Mouse (Mus musculus) forebrain, embryonic 13.5 days (tissue): ENCODE results near the gene Col4a1. TPM values are rescaled to one million over a fixed set of nuclear protein-coding genes. Genes with fewer than 3 reads are reported as not detected.
A peak's percentile ranks its signal among the peaks of the same experiment; 100 is the strongest.

Source experiments
- ATAC-seq: fragments of 200-750 bp; cut with Nextera tagmentation; 2 replicates; pipeline ENCODE4 v1.8.0; 2017
- H3K27ac ChIP-seq: fragments of 300-500 bp; sonication (generic); 2 replicates; pipeline ENCODE4 v1.5.1; 2015; ENCODE audit warnings: inconsistent platforms, mild to moderate bottlenecking, moderate library complexity
- H3K27me3 ChIP-seq: fragments of 300-500 bp; sonication (generic); 2 replicates; pipeline ENCODE4 v1.6.1; 2015; ENCODE audit warnings: mild to moderate bottlenecking, inconsistent platforms
- H3K36me3 ChIP-seq: fragments of 300-500 bp; sonication (generic); 2 replicates; pipeline ENCODE4 v1.6.1; 2015; ENCODE audit warnings: mild to moderate bottlenecking, inconsistent platforms; ENCODE audit not compliant: poor library complexity, severe bottlenecking
- H3K4me1 ChIP-seq: fragments of 300-500 bp; sonication (generic); 2 replicates; pipeline ENCODE4 v1.6.1; 2015; ENCODE audit warnings: inconsistent platforms
- H3K4me2 ChIP-seq: fragments of 300-500 bp; sonication (generic); 2 replicates; pipeline ENCODE4 v1.6.1; 2015; ENCODE audit warnings: inconsistent platforms, mild to moderate bottlenecking, moderate library complexity
- H3K4me3 ChIP-seq: fragments of 300-500 bp; sonication (generic); 2 replicates; pipeline ENCODE4 v1.5.1; 2015; ENCODE audit warnings: mild to moderate bottlenecking, inconsistent platforms
- H3K9ac ChIP-seq: fragments of 300-500 bp; sonication (generic); 2 replicates; pipeline ENCODE4 v1.6.1; 2015; ENCODE audit warnings: mild to moderate bottlenecking, inconsistent platforms
- H3K9me3 ChIP-seq: fragments of 300-500 bp; sonication (generic); replicated peaks from 2 replicates; pipeline ENCODE4 v1.6.1; 2016; ENCODE audit warnings: inconsistent platforms
- WGBS: fragments of 180-500 bp; shearing (Covaris S2); methylation state at CpG from one replicate; pipeline ENCODE4 v1.1.7; 2015; 5-methylcytosine and 5-hydroxymethylcytosine counted together
- polyA plus RNA-seq: library from polyadenylated mRNA; unstranded; fragments of >200 nt; fragmentation: Nextera tagmentation; extraction: Ambion mirVana; gene quantifications from 2 replicates; pipeline ENCODE4 v1.2.1, GENCODE M21; 2015

Col4a1 gene
- polyA plus RNA-seq, 1 experiment from 2014 or later = 53.5 TPM

DNA sequence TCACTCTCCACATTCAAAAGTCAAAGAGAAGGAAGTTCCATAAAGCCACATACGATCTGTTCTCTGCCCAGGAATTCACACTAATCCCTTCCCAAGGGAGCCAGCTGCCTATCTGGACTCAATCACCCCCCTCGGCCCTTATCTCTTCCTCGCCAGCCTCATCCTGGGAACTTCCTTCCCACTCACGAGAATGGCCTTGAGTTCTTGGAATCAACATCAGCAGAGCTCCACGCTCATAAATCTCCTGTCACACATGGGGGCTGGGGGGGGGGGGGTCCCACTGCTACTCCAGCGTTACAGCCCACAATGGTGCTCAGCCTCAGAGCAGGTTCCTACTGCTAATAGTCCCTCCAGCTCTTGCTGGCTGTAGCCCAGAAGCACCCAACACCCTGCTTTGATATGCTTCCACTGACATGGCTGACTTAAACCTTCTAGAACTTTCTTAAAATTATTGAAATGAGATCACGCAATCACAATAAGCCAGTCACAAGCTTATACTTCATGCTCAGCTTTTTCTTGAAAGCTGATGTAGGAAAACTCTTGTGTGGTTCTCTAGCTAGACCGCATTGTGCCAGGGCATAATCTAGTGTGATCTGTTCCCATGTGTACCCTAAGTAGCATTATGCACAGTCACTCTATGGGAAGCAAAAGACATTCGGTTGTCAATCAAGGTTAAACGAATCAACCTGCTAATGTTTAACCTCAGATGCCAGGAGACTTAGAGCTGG, 78.3 kb downstream of the Col4a1 start:
- Histone ChIP-seq H3K4me2 (no peak overlapping the region), H3K27ac (no peak overlapping the region), H3K9ac (no peak overlapping the region), H3K4me1 (no peaks in the 10 kb centered on the region), H3K9me3 (no peaks in the 10 kb centered on the region), H3K36me3 (no peaks in the 10 kb centered on the region), H3K27me3 (no peaks in the 10 kb centered on the region), H3K4me3 (no peak overlapping the region)
- ATAC-seq = no peak
- 69% methylated on average over 10 of the region's 10 CpGs for WGBS

DNA sequence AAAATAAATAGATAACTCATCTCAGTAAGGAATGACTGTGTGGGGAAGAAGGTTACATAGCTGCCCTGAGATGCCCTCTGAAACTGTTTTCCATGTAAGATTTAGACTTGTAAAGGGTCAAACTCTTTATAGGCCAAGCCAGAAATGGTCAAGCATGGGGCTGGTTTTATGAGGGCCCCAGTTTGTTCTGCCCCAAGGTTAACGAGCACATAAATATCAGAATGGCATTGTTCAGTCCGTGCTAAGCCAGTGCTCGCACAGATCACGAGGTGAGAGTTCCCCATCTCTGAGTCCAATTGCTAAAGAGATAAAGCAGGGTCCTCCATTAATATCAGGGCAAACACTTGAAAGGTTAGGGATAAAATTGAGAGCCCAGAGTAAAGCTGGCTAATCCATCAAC, 79.6 kb downstream of the Col4a1 start:
- H3K27me3 ChIP-seq = no peaks in the 10 kb centered on the region
- H3K9ac ChIP-seq = no peak overlapping the region
- no peak for ATAC-seq
- H3K4me1 ChIP-seq = no peaks in the 10 kb centered on the region
- no peaks in the 10 kb centered on the region for H3K9me3 ChIP-seq
- H3K4me2 ChIP-seq = no peak overlapping the region
- no peak overlapping the region for H3K4me3 ChIP-seq
- WGBS = 51% methylated on average over 4 of the region's 4 CpGs
- no peak overlapping the region for H3K27ac ChIP-seq
- no peaks in the 10 kb centered on the region for H3K36me3 ChIP-seq

DNA sequence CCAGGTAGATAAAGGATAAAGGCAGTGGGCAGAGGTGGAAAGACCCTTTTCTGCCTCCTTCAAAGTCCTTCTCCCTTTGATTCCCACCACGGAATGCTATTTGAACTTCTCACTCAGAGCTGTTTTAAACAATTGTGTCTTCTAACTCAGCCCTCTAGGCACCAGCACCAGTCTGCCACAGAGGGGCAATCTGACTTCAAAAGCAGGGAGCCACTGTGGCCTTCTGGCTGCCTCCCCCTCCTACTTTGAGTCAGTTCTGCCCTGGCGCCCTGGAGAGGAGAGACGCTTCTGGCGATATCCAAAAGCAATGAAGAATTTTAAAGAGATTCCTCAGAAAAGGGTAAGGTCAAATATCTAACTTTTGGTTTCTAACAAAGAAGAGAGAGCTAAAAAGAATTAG, 82.3 kb downstream of the Col4a1 start:
- no peak for ATAC-seq
- H3K36me3 ChIP-seq = no peaks in the 10 kb centered on the region
- H3K27me3 ChIP-seq = no peaks in the 10 kb centered on the region
- peaks cover 13% of the 10 kb centered on the region; the same call in 1 of the 2 replicates for H3K4me1 ChIP-seq
- WGBS = 36% methylated on average over 4 of the region's 4 CpGs
- no peak overlapping the region for H3K27ac ChIP-seq
- H3K9ac ChIP-seq = no peak overlapping the region
- no peak overlapping the region for H3K4me2 ChIP-seq
- no peaks in the 10 kb centered on the region for H3K9me3 ChIP-seq
- H3K4me3 ChIP-seq = no peak overlapping the region

DNA sequence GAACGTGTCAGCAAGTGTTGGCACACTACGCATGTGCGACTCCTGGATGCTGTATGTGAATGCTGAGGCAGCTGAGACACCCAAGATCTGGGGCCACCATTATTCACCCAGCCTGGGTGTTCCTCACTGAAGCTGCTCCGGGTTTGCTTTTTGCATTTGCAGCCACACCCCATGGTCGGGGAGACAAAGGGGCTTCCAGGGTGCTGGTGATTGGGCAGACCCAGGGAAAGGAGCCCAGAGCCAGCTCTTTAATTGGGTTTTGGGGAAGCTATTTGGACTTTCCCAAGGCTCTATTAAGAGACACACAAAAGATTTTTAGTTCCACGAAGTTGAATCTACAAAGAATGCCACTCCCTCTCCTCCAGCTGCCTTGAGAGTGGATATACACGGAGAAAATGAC, 85.2 kb downstream of the Col4a1 start:
- peak; percentile 69 for ATAC-seq
- 0 out of 2 replicates have a peak overlapping the region, but pooled peaks have one; percentile 8 for H3K4me2 ChIP-seq
- H3K4me1 ChIP-seq = peaks cover 13% of the 10 kb centered on the region; the same call in 1 of the 2 replicates
- H3K9me3 ChIP-seq = no peaks in the 10 kb centered on the region
- 22% methylated on average over 7 of the region's 7 CpGs for WGBS
- H3K9ac ChIP-seq = no peak overlapping the region
- H3K4me3 ChIP-seq = no peak overlapping the region
- H3K27me3 ChIP-seq = no peaks in the 10 kb centered on the region
- H3K36me3 ChIP-seq = 0 out of 2 replicates have a peak, but pooled peaks cover 7% of the 10 kb centered on the region
- H3K27ac ChIP-seq = no peak overlapping the region; the same call in 1 of the 2 replicates

DNA sequence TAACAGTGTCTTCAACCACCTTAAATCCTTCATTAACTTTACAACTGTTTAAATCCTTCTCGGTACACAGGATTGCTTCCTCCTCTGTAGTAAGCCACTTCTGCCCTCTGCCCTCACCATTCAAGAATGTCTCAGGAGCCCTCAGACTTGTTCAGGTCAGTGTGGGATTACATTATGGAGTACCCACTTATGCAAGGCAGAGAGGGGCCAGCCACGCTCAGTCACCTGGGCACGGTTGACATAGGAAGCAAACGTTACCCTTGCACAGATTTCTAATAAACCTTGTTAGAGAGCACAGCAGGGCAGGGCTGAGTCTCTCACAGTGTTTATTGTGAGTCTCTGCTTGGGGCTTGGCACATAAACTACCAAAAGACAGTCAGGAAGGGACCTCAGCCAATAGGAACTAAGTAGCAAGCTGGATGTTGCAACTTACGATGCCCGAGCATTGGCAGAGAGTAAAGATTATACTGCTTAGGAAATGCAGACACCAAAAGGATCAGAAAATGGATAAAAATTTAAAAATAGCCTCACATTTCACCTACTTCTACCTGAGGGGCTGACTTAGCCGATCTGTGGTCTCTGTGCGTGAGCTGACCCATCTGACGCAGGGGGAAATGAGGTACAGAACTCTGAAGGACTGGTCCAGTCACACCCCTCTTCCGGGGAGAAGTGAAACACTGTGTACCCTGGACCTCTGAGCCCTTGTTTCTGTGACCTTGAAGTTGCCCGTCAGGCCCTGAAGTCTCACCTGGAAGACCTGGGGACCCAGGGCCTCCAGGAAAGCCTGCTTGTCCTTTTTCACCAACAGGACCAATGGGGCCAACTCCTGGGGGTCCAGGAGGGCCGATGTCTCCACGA, 86.8 kb downstream of the Col4a1 start:
- Histone ChIP-seq H3K4me3 (no peak overlapping the region), H3K27me3 (no peaks in the 10 kb centered on the region), H3K9me3 (no peaks in the 10 kb centered on the region), H3K4me2 (no peak overlapping the region), H3K9ac (no peak overlapping the region), H3K4me1 (peaks cover 13% of the 10 kb centered on the region; the same call in 1 of the 2 replicates), H3K36me3 (0 out of 2 replicates have a peak, but pooled peaks cover 7% of the 10 kb centered on the region), H3K27ac (no peak overlapping the region)
- no peak for ATAC-seq
- WGBS = 84% methylated on average over 13 of the region's 13 CpGs

DNA sequence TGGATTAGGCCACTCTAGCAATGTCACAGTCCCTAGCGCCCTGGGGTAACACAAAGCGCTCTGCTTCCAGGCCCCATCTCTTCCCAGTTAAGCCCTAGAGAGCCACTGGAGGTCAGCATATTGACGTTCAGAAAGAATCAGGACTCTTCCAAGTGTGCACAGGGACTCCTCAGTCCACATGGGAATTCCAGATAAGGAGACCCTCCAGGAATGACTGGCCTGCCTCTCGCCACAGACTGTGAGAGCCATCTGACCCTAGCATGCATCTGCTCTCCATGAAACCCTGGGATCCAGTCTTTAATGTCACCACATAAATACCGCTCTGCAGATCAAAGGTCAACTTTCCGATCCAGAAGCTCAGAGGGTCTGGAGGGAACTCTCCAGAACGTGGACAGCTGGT, 88.4 kb downstream of the Col4a1 start:
- WGBS = 82% methylated on average over 7 of the region's 7 CpGs
- H3K27ac ChIP-seq = no peak overlapping the region
- H3K4me1 ChIP-seq = peaks cover 13% of the 10 kb centered on the region; the same call in 1 of the 2 replicates
- H3K36me3 ChIP-seq = 0 out of 2 replicates have a peak, but pooled peaks cover 7% of the 10 kb centered on the region
- H3K9me3 ChIP-seq = no peaks in the 10 kb centered on the region
- no peak for ATAC-seq
- no peak overlapping the region for H3K4me3 ChIP-seq
- H3K4me2 ChIP-seq = no peak overlapping the region
- H3K27me3 ChIP-seq = no peaks in the 10 kb centered on the region
- H3K9ac ChIP-seq = no peak overlapping the region

DNA sequence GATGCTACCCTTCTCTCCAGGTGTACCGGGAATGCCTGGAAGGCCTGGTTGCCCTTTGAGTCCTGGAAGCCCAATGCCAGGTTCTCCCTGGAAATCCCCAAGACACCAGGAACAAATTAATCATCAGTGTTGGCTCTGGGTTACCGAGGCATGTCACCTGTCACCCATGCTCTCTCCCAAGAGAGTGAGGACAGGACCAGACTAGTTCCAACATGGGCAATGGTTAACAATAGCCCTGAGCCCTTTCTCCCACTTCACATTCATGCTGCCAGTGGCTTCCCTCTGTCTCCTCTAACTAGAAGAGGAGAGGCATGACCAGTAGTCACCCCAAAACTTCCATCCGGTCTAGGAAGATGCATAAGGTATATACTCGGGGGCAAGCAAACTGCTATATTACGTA, 91.3 kb downstream of the Col4a1 start:
- no peaks in the 10 kb centered on the region for H3K9me3 ChIP-seq
- no peaks in the 10 kb centered on the region for H3K27me3 ChIP-seq
- ATAC-seq = no peak
- H3K4me2 ChIP-seq = no peak overlapping the region
- 93% methylated on average over 5 of the region's 5 CpGs for WGBS
- 0 out of 2 replicates have a peak, but pooled peaks cover 3% of the 10 kb centered on the region for H3K4me1 ChIP-seq
- H3K9ac ChIP-seq = no peak overlapping the region
- no peak overlapping the region for H3K27ac ChIP-seq
- H3K36me3 ChIP-seq = 0 out of 2 replicates have a peak, but pooled peaks cover 10% of the 10 kb centered on the region
- no peak overlapping the region for H3K4me3 ChIP-seq

DNA sequence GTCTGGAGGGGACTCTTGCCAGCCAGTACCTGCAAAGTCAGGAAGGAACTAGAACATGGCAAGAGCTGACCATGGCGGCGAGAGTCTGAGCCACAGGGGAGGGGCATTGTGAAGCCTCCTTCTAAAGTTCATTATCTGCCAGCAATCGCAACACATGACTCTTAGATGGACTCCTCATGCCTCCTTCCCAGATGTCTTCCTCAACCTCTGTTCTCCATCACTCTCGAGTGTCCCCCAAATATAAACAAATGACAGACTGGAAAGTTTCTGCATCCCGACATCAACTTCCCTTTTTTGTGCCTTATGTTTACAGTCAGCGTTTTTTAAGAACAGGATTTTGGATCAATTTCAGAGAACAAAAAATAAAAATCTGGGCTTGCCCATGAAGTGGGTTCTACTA, 93.3 kb downstream of the Col4a1 start:
- no peak for ATAC-seq
- H3K9me3 ChIP-seq = no peaks in the 10 kb centered on the region

DNA sequence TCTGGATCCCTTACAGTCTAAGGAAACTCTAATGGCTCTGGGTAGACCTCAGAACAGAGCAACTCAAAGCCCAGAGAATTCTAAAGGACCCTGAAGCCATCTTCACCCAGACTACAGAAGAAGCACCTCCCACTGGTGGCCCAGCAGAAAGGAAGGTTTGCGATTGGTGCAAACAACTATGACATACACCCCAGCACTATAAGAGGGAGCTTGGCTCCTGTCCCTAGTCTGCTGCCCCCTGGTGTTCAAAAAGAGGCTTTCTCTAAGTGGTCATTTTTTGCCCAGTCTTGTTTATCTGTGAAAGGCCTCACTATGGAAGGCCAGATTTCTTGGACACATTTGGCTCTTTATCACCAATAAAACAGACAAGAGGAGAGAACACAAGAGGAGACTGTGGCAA, 97.4 kb downstream of the Col4a1 start:
- peak; percentile 85 for ATAC-seq
- Histone ChIP-seq H3K27ac (no peak overlapping the region), H3K4me2 (no peak overlapping the region), H3K9me3 (no peaks in the 10 kb centered on the region), H3K4me3 (no peak overlapping the region), H3K4me1 (no peaks in the 10 kb centered on the region), H3K9ac (no peak overlapping the region), H3K36me3 (0 out of 2 replicates have a peak, but pooled peaks cover 2% of the 10 kb centered on the region), H3K27me3 (no peaks in the 10 kb centered on the region)
- WGBS = 20% methylated on average over 1 of the region's 1 CpGs

More for the DNA sequence above, 93.3 kb downstream of the Col4a1 start:
- H3K36me3 ChIP-seq = 0 out of 2 replicates have a peak, but pooled peaks cover 10% of the 10 kb centered on the region
- no peak overlapping the region for H3K4me2 ChIP-seq
- no peak overlapping the region for H3K4me3 ChIP-seq
- 94% methylated on average over 6 of the region's 6 CpGs for WGBS
- H3K27ac ChIP-seq = no peak overlapping the region
- no peaks in the 10 kb centered on the region for H3K4me1 ChIP-seq
- H3K9ac ChIP-seq = no peak overlapping the region
- H3K27me3 ChIP-seq = no peaks in the 10 kb centered on the region

DNA sequence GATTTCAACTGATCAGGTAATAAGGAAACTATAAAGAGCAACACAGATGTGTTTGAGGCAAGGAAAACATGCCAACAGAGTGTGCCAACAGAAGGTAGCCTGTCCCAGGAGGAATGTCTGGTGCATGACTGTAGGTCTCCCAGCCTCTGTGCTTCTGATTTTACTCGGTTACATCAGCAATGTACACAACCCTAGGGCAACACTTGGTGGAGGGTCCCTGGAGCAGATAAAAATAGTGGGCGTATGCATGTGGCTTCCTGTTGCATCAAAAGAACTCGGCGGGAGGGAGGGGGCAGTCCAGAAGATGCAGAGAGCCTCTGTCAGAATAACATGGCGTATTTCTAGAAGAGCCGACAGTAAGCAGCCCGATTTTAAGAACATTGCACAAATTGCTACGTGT, 106.1 kb downstream of the Col4a1 start:
- WGBS = 83% methylated on average over 8 of the region's 8 CpGs
- no peak overlapping the region for H3K27ac ChIP-seq

DNA sequence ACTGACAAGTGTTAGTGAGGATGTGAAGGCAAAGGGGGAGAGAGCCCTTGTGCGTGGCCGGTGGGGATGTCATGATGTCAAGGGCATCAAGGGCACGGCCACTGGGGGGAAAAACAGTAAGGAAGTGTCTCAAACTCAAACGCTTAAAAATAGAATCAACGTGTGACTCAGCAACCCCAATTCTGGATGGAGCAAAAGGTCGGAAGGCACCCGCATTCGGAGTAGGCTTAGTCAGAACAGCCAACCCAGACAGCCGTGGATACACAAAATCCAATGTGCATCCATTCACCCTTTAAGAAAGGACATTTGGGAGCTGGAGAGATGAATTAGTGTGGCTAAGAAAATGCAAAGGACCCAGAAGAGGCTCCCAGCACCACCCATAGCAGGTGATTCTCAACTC, 107.1 kb downstream of the Col4a1 start:
- WGBS = 91% methylated on average over 9 of the region's 9 CpGs
- H3K4me3 ChIP-seq = no peak overlapping the region
- no peak overlapping the region for H3K4me2 ChIP-seq
- no peak overlapping the region for H3K27ac ChIP-seq
- H3K27me3 ChIP-seq = no peaks in the 10 kb centered on the region
- H3K9me3 ChIP-seq = no peaks in the 10 kb centered on the region
- no peaks in the 10 kb centered on the region for H3K4me1 ChIP-seq
- ATAC-seq = no peak
- H3K36me3 ChIP-seq = no peaks in the 10 kb centered on the region
- no peak overlapping the region for H3K9ac ChIP-seq

More for the DNA sequence above, 106.1 kb downstream of the Col4a1 start:
- H3K36me3 ChIP-seq = no peaks in the 10 kb centered on the region
- H3K4me2 ChIP-seq = no peak overlapping the region
- no peaks in the 10 kb centered on the region for H3K4me1 ChIP-seq
- H3K9ac ChIP-seq = no peak overlapping the region
- no peaks in the 10 kb centered on the region for H3K27me3 ChIP-seq
- no peaks in the 10 kb centered on the region for H3K9me3 ChIP-seq
- ATAC-seq = no peak
- H3K4me3 ChIP-seq = no peak overlapping the region
